Mouse (Mus musculus) gastrocnemius, postnatal 14 days (tissue): ENCODE measurements around the gene Tagln. TPM values are rescaled to one million over a fixed set of nuclear protein-coding genes. Genes with fewer than 3 reads are reported as not detected.

Experiments
- DNase-seq: peaks from one replicate; pipeline ENCODE4 v3.0.0; 2021; ENCODE audit warnings: mixed read lengths
- intact Hi-C: fragments of 180-260 bp; cut with DNase I; formaldehyde crosslinking; loops from one replicate; pipeline ENCODE4 v1.15.1; 2025; ENCODE audit warnings: low total_unique reads
- long read RNA-seq, 2 experiments: library from polyadenylated mRNA; stranded (forward); transcript quantifications; one replicate each; pipeline ENCODE4 v2.0.0; 2021
- total RNA-seq, 2 experiments: library from RNA; stranded (reverse); gene quantifications; 2 replicates each; pipeline ENCODE4 v1.2.3; 2021

Tagln gene
- total RNA-seq, result 10 to 100 TPM; 43.4 to 64.7 TPM
- long read RNA-seq, experiment 1, transcript Tagln-201 (5 exons, 1,595 nt), result major isoform, 9 of 12 reads
- long read RNA-seq, experiment 1, partial matches to known transcripts, result 0 of 12 reads
- long read RNA-seq, experiment 1, other reads (novel, unspliced or antisense), result 1 of 12 reads
- long read RNA-seq, experiment 2, transcript Tagln-201 (5 exons, 1,595 nt), result major isoform, 11 of 14 reads
- long read RNA-seq, experiment 2, partial matches to known transcripts, result 1 of 14 reads
- long read RNA-seq, experiment 2, other reads (novel, unspliced or antisense), result 2 of 14 reads

- intact Hi-C loops, result loop anchor here (2.0 kb wide), 1 partner anchor 23 kb away; no protein-coding TSS in a partner anchor
- DNase-seq, result no peak
Observed at GRCm38 (mm10) chr9:45935628-45936210, at the start of gene Tagln. TSS of gene Tagln (minus strand) at chr9:45936058.

DNA sequence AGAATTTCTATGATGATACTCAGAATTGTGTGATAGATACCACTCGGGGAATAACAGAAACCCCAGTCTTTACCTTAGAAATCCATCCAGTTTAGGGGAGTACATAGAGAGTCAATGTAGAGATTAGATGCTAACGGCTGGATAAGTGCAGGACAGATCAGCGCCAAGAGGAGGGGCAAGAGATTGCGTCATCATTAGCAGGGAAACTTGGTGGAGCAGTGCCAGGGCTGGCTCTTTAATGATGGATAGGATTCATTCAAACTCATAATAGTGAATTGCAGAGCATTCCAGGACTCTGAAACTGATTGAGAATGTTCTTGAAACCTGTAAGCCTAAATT is 49.3 kb upstream of the Tagln start:
- peak; percentile 73 for DNase-seq
- intact Hi-C loops, result no loop called here

- DNase-seq, result peak; percentile 92
- intact Hi-C loops, result no loop called here
Observed at GRCm38 (mm10) chr9:45984409-45985228, 48.8 kb upstream of the Tagln start.

GRCm38 (mm10) chr9:45983676-45984408 is 48.0 kb upstream of the Tagln start:
- intact Hi-C loops, result no loop called here
- no peak for DNase-seq

GRCm38 (mm10) chr9:45981331-45981730 is 45.5 kb upstream of the Tagln start:
- DNase-seq, result no peak
- intact Hi-C loops, result no loop called here

- no peak for DNase-seq
- intact Hi-C loops, result no loop called here
Observed at GRCm38 (mm10) chr9:45980611-45981010, 44.8 kb upstream of the Tagln start.

GRCm38 (mm10) chr9:45979778-45980177 is 43.9 kb upstream of the Tagln start:
- intact Hi-C loops, result no loop called here

GRCm38 (mm10) chr9:45976884-45977283 is 41.0 kb upstream of the Tagln start:
- DNase-seq, result no peak
- intact Hi-C loops, result no loop called here

More at GRCm38 (mm10) chr9:45979778-45980177, 43.9 kb upstream of the Tagln start:
- DNase-seq, result no peak

GRCm38 (mm10) chr9:45963577-45963976 is 27.7 kb upstream of the Tagln start:
- intact Hi-C loops, result no loop called here
- no peak for DNase-seq

GRCm38 (mm10) chr9:45961855-45962254 is 26.0 kb upstream of the Tagln start:
- intact Hi-C loops, result no loop called here
- no peak for DNase-seq

- DNase-seq, result no peak
Observed at GRCm38 (mm10) chr9:45959661-45960060, 23.8 kb upstream of the Tagln start.

DNA sequence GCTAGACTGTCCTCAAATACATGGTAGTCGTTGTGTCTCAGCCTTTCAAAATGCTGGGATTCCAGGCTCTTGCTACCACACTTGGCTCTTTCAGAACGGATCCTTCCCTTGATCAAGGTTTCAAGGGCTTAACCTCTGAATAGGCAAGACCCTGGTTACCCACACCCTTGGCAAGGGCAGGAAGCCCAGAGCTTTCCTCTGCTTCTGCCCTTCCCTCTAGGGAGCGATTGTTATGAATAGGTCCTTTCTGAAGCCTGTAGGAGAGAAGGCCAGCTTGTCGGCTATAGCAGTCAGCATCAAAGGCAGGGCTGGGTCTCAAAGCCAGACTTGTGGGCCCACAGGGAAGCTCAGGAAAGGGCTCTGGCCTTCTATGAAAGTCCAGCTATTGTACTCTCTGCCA is 23.0 kb upstream of the Tagln start:
- intact Hi-C loops, result no loop called here
- DNase-seq, result no peak

More at GRCm38 (mm10) chr9:45959661-45960060, 23.8 kb upstream of the Tagln start:
- intact Hi-C loops, result no loop called here

- intact Hi-C loops, result no loop called here
- DNase-seq, result no peak
Observed at GRCm38 (mm10) chr9:45958023-45958670, 22.3 kb upstream of the Tagln start.

DNA sequence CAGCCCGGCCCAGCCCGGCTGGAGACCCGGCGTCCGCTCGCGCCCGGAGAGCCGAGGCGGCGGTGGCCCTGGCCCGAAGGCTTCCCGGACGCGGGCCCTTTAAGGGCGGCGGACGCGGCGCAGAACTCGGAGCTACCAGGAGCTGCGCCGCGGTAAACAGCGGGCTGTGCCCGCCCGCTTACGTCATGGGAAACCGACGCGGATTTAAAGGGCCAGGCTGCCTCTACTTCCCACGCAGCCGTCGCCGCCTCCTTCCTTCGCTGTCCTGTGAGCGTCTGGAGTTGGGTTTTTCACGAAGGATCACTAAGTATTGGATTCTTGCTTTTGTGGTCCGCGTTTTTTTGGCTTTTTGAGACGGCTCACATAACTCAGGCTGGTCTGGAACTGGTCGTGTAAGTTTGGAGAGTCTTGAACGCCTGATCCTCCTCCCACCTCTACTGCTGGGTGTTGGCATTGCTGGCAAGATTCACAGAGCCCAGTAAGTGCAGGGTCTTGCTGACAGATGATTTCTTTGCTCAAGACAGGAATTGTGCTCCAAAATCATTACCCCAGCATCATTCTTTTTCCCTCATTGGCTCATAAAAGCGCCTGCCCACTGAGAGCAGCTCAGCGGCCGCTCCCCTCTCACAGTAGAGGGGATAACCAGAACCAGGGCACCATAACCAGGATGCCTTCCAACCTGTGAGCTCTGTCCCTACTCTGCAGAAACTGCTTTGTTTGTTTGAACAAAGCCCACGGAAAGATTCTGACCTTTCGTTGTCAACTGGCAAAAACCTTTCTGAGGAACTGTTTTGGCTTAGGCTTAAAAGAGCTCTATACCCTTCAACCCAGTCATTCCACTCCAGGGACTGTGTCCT is 19.5 kb upstream of the Tagln start, which contains the start of gene Sidt2:
TSS of gene Sidt2 (minus strand) at position 152 of the 857 bp plus-strand sequence.
- intact Hi-C loops, result no loop called here

GRCm38 (mm10) chr9:45954294-45955106 is 18.6 kb upstream of the Tagln start:
- peak; percentile 52 for DNase-seq
- intact Hi-C loops, result no loop called here

More for the DNA sequence above, 19.5 kb upstream of the Tagln start, which contains the start of gene Sidt2:
- DNase-seq, result peak; percentile 90

- intact Hi-C loops, result no loop called here
- no peak for DNase-seq
Observed at GRCm38 (mm10) chr9:45953511-45954293, 17.8 kb upstream of the Tagln start.

GRCm38 (mm10) chr9:45952890-45953289 is 17.0 kb upstream of the Tagln start:
- no peak for DNase-seq
- intact Hi-C loops, result no loop called here
